Mouse (Mus musculus): Measurements from ENCODE around the gene Tbc1d9.
"Not testable (repeated sequence)": the region's sequence is repeated elsewhere in the genome, so short reads cannot be mapped to it uniquely, and the experiment has no call there.

Gene Tbc1d9

GRCm38 (mm10) chr8:83233099-83233498 lies 67.9 kb downstream of the Tbc1d9 start:
- no peak for DNase-seq (ENCODE audit: low read depth)

DNA sequence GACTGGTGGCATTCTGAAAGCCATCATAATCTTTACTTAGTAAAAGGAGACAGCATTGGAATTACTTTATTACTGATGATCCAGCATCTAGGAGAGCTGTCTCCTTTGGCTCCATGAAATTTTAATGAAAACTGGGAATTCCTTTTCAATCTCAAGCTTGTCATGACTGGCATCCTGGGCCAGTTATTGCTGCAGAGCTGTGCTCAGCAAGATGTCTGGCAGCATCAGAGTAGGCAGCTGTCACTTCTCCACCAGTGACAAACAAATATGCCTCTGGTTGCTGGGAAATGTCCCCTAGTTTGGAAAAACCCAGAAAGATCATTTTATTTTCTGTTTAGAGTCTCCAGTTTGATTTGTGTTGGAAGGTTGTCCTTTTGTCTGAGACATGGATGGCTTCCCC lies 74.2 kb downstream of the Tbc1d9 start:
- DNase-seq (ENCODE audit: low read depth) = no peak

DNA sequence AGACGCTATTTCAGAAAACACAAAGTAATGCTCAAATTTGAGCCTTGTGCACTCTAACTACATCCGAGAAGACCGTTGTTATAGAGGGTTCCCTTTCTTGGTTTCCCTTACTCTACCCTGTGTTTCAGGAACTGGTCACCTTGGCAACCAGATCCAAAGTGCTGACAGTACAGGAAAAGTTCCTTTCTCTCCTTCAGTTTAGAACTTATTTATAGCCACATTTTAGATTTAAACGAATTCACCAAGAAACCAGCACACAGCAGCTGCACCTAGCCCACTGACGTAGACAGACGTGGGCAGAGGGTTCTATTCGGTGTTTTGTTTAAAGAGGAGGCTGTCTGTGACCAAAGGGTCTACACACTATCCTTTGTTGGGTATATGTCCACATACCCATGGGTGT lies 79.0 kb downstream of the Tbc1d9 start:
- DNase-seq (ENCODE audit: low read depth) = no peak

DNA sequence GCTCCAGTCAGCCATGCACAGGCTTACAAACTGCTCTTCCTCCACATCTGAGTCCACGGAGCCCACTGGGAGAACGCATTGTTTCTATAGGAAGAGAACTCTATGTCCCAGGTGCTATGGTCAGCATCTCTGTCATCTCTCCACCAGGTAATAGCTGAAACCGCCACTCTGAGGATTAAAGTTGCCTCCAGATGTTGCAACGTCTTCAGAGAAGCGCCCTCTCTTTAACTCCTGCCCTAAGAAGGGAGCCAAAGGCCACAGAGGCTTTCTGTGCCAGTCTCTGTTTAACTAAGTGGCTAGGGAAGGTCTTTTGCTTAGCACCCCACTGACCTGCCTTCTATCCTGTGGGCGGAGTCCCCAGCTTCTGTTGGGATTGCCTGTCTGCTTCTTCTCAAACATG lies 85.7 kb downstream of the Tbc1d9 start:
- no peak for DNase-seq (ENCODE audit: low read depth)

DNA sequence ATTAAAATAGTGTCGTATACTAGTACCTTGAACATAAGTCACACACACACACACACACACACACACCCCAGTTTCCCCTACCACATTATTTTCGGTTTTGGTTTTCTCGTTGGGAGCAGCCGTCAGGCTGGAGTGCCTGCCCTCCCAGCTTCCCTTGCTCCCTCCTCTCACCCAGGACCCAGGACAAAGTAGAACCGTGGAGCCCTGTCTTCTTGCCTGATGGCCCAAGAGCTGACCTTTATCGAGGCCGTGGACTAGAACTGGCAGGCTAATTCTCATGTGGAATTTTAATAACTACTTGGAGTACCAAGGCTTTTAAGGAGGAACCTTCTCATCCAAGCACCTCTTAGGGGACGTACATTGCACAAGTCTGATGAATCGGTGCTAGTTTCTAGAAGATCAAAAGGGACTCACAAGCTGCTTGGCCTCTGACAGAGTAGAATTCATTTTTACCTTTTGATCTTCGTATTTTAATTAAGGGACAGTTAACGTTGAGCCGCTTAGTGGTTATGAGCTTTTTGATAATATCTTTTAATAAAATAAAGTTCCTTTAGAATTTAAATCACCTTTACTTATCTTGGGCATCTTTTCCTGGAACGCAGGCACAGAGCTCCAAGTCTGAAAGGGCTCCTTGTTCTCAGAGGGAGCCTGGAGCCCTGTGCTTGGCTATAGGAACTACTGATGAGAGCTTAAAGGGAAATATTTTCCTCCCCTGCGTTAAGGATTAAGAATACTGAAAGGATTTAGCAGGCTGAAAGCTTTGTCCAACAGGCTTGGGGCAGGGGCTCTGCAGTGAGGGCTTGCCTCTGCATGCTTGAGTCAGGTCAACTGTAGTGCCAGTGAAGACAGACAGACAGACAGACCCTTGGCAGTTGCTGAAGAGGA lies 86.5 kb downstream of the Tbc1d9 start:
- no peak for DNase-seq (ENCODE audit: low read depth)

- no peak for DNase-seq (ENCODE audit: low read depth)
Measured at GRCm38 (mm10) chr8:83252791-83253190, 87.6 kb downstream of the Tbc1d9 start.

DNA sequence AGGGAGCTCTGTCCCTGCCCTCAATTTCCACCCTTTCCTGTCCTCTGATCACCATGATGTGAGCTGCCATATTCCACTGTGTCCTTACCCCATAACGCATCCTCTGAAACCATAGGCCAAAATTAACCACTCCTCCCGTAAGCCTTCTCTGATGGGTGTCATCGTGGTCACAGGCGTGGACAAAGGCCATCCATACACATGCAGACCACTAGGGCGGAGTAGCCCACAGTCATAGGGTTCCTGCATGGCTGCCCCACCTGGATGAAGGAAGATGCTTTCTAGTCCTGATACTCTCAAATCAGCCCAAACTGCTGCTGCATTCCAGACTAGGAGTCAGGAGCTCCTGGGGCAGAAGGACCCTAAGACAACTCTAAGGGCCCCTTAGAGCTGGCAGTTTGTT lies 92.5 kb downstream of the Tbc1d9 start:
- DNase-seq (ENCODE audit: low read depth) = no peak

GRCm38 (mm10) chr8:83260418-83261215 lies 95.5 kb downstream of the Tbc1d9 start:
- DNase-seq (ENCODE audit: low read depth) = peak; percentile 41

- DNase-seq (ENCODE audit: low read depth) = no peak
Measured at GRCm38 (mm10) chr8:83271172-83271571, 106.0 kb downstream of the Tbc1d9 start.

GRCm38 (mm10) chr8:83272464-83272863 lies 107.3 kb downstream of the Tbc1d9 start:
- DNase-seq (ENCODE audit: low read depth) = no peak

DNA sequence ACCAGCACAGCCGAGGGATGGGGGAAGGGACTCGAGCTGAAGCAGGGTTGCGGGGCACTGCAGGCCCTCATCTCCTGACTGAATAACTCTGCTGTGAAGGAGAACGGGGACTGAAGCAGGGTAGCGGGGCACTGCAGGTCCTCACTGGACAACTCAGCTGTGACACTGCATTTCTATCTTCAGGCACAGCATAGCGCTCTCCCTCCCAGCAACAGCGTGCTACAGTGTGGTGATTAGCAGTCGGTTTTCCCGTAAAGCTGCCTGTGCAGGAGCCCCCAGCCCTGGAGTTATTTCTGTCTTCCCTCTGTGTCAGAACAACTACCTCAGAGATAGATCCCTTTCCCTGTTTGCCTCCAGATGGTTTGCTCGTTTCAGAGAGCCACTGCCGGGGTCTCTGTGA lies 109.3 kb downstream of the Tbc1d9 start:
- no peak for DNase-seq (ENCODE audit: low read depth)

GRCm38 (mm10) chr8:83278431-83278830 lies 113.3 kb downstream of the Tbc1d9 start:
- no peak for DNase-seq (ENCODE audit: low read depth)

- no peak for DNase-seq (ENCODE audit: low read depth)
Measured at GRCm38 (mm10) chr8:83285391-83285790, 120.2 kb downstream of the Tbc1d9 start.

GRCm38 (mm10) chr8:83290176-83290575 lies 125.0 kb downstream of the Tbc1d9 start, which contains the start of gene Ucp1:
TSS of gene Ucp1 (plus strand) at chr8:83290352.
- DNase-seq (ENCODE audit: low read depth) = no peak

DNA sequence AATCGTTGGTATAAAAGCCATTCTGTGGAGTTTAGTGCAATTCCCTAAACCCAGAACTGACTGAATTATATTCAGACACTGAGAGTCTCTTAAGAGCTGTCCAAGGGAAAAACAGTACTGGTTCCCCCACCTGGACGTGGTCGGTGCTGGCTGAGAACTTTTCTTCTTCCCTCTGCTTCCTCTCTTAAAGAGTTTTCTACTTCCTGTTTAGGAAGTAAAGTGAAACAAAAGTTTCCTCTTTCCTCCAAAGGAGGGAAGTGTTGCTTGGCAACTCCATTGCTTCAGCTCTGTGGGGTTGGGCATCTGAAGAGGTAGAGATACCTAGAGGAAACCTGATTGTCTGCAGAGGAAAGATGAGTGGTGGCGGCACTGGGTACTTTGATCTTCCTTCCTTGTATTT lies 132.2 kb downstream of the Tbc1d9 start:
- DNase-seq (ENCODE audit: low read depth) = no peak

DNA sequence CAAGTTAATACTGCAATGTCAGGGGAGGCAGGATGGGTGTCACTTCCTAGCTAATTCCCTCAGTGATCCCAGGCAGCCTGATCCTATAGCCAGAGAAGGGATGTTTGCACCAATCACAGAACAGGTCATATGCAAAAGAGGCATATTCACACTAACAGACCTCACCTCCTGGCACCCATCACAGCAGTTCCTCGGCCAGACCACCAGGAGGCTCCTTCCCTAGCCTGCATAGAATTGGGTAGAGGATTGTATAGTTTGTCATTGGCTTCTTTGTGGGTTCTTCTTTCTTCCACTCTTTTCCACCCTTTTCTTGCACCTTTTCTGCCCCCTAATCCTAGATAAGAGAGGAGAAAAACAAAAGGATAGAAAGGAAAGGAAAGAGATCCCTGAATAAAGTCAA lies 135.0 kb downstream of the Tbc1d9 start:
- peak; percentile 3 for DNase-seq (ENCODE audit: low read depth)

- DNase-seq (ENCODE audit: low read depth) = no peak
Measured at GRCm38 (mm10) chr8:83304946-83305345, 139.8 kb downstream of the Tbc1d9 start.

GRCm38 (mm10) chr8:83309836-83310235 lies 144.7 kb downstream of the Tbc1d9 start:
- DNase-seq (ENCODE audit: low read depth) = no peak

- DNase-seq (ENCODE audit: low read depth) = not testable (repeated sequence)
Measured at GRCm38 (mm10) chr8:83315084-83315483, 149.9 kb downstream of the Tbc1d9 start.

DNA sequence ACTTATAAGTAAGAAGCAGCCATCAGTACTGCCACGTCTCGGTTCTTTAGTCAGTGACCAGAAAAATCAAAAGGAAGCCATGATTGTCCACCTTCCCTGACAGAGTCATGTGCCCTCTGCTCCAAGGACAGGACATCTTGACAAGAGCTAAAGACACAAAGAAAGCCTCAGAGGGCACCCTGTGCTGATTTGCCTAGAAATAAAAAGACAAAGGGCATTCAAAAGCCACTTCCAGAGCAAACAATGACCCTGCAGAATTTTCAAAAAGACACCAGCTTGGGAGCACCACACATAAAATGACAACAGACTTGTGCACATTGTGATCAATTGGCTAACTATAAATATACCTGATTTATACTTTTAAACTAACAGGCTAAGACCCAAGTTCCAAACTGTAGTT lies 150.5 kb downstream of the Tbc1d9 start:
- DNase-seq (ENCODE audit: low read depth) = no peak

DNA sequence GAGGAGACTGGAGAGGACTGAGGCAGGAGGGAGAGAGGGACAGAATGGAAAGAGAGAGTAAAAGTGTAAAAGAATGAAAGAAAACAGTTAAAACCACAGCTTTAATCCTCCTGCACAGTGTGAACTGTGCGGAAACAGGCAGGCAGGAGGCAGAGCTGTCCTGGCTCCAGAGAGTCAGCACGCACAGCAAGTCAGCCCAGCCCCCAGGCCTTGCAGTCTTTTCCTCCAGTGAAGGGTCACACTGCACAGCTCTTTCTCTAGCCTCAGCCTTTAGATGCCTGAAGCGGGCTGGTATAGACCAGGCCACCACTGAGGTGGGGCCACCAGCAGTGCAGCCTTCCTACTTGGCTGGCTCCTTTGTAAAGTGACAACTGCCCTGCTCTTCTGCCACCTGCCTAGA lies 155.4 kb downstream of the Tbc1d9 start:
- DNase-seq (ENCODE audit: low read depth) = no peak

- no peak for DNase-seq (ENCODE audit: low read depth)
Measured at GRCm38 (mm10) chr8:83322374-83322773, 157.2 kb downstream of the Tbc1d9 start.
